Mouse (Mus musculus) MEL (cell line): Measurements from ENCODE around the gene Tmem121.

Experiments
- CHD1 ChIP-seq: IDR thresholded peaks from 2 replicates; pipeline ENCODE4 v1.6.1; 2012; ENCODE audit warnings: low read depth, mild to moderate bottlenecking, inconsistent platforms, low read length, improper control_type of control experiment
- CTCF ChIP-seq, 3 experiments: IDR thresholded peaks in 2 of 3; conservative IDR thresholded peaks in 1 of 3; 2 replicates each; pipeline ENCODE4 v1.5.1; 2011 to 2012; ENCODE audit warnings: low read length in 3 of 3, low read depth in 2 of 3, mild to moderate bottlenecking in 2 of 3, improper control_type of control experiment in 1 of 3, inconsistent platforms in 1 of 3, mixed read lengths in 1 of 3, moderate library complexity in 1 of 3; ENCODE audit not compliant: control insufficient read depth in 1 of 3, insufficient read depth in 1 of 3, poor library complexity in 1 of 3, severe bottlenecking in 1 of 3
- TAL1 ChIP-seq: IDR thresholded peaks from 2 replicates; pipeline ENCODE4 v1.6.1; 2012; ENCODE audit warnings: mild to moderate bottlenecking, inconsistent platforms, low read length, moderate library complexity, mixed read lengths

GRCm38 (mm10) chr12:113181020-113181419 lies 4.7 kb upstream of the Tmem121 start:
- TF ChIP-seq CTCF (IDR thresholded peaks at IDR 0.05 in 2 of 3, conservative IDR thresholded peaks at IDR 0.05 in 1 of 3; ENCODE audit: control insufficient read depth in 1 of 3, insufficient read depth in 1 of 3, low read depth in 2 of 3, low read length in 3 of 3, poor library complexity in 1 of 3, severe bottlenecking in 1 of 3) (no peak), CHD1 (no peak), TAL1 (no peak)
